Mouse (Mus musculus) embryonic facial prominence, embryonic 15.5 days (tissue): ENCODE measurements around the gene Sec24b. TPM values are rescaled to one million over a fixed set of nuclear protein-coding genes. Genes with fewer than 3 reads are reported as not detected.

Experiments
- ATAC-seq: fragments of 200-750 bp; cut with Nextera tagmentation; 2 replicates; pipeline ENCODE4 v1.8.0; 2017; ENCODE audit warnings: low read depth, moderate TSS enrichment; ENCODE audit not compliant: insufficient number of reproducible peaks, low FRiP score, low TSS enrichment
- H3K27ac ChIP-seq: fragments of 300-500 bp; sonication (generic); replicated peaks from 2 replicates; pipeline ENCODE4 v1.5.1; 2015; ENCODE audit warnings: mild to moderate bottlenecking, inconsistent platforms
- H3K27me3 ChIP-seq: fragments of 300-500 bp; sonication (generic); 2 replicates; pipeline ENCODE4 v1.6.1; 2015; ENCODE audit warnings: inconsistent platforms
- H3K36me3 ChIP-seq: fragments of 300-500 bp; sonication (generic); 2 replicates; pipeline ENCODE4 v1.6.1; 2015; ENCODE audit warnings: mild to moderate bottlenecking, inconsistent platforms
- H3K4me1 ChIP-seq: fragments of 300-500 bp; sonication (generic); 2 replicates; pipeline ENCODE4 v1.6.1; 2015; ENCODE audit warnings: inconsistent platforms
- H3K4me2 ChIP-seq: fragments of 300-500 bp; sonication (generic); replicated peaks from 2 replicates; pipeline ENCODE4 v1.6.1; 2015; ENCODE audit warnings: mild to moderate bottlenecking, inconsistent platforms
- H3K4me3 ChIP-seq: fragments of 300-500 bp; sonication (generic); replicated peaks from 2 replicates; pipeline ENCODE4 v1.5.1; 2015; ENCODE audit warnings: mild to moderate bottlenecking, inconsistent platforms
- H3K9ac ChIP-seq: fragments of 300-500 bp; sonication (generic); 2 replicates; pipeline ENCODE4 v1.6.1; 2015; ENCODE audit warnings: inconsistent platforms
- H3K9me3 ChIP-seq: fragments of 300-500 bp; sonication (generic); replicated peaks from 2 replicates; pipeline ENCODE4 v1.6.1; 2016; ENCODE audit warnings: inconsistent platforms
- WGBS: fragments of 180-500 bp; shearing (Covaris S2); methylation state at CpG from one replicate; pipeline ENCODE4 v1.1.7; 2015; 5-methylcytosine and 5-hydroxymethylcytosine counted together
- polyA plus RNA-seq: library from polyadenylated mRNA; unstranded; fragments of >200 nt; fragmentation: Nextera tagmentation; extraction: Ambion mirVana; gene quantifications from 2 replicates; pipeline ENCODE4 v1.2.1, GENCODE M21; 2015

Sec24b gene
- polyA plus RNA-seq, 1 experiment from 2014 or later, result 36.3 TPM

GRCm38 (mm10) chr3:129970529-129971515, 90.5 kb downstream of the Sec24b start:
- H3K4me1 ChIP-seq, result peaks cover 21% of the 10 kb centered on the region
- H3K4me2 ChIP-seq, result peak overlapping the region; percentile 99
- ATAC-seq, result peak; percentile 17; the same call in 1 of the 2 replicates
- H3K9ac ChIP-seq, result peak overlapping the region; percentile 54; the same call in 1 of the 2 replicates
- no peaks in the 10 kb centered on the region for H3K36me3 ChIP-seq
- 5% methylated on average over 19 of the region's 19 CpGs for WGBS
- H3K4me3 ChIP-seq, result peak overlapping the region; percentile 62
- peaks cover 19% of the 10 kb centered on the region for H3K27me3 ChIP-seq
- H3K27ac ChIP-seq, result 0 out of 2 replicates have a peak overlapping the region, but pooled peaks have one; percentile 7
- H3K9me3 ChIP-seq, result no peaks in the 10 kb centered on the region

- no peaks in the 10 kb centered on the region for H3K9me3 ChIP-seq
- under 1% methylated on average over 63 of the region's 63 CpGs for WGBS
- ATAC-seq, result peak; percentile 58
- peak within 1 kb of the TSS; percentile 99 for H3K4me2 ChIP-seq
- peaks cover 19% of the 10 kb centered on the region for H3K27me3 ChIP-seq
- H3K27ac ChIP-seq, result 0 out of 2 replicates have a peak within 1 kb of the TSS, but pooled peaks have one; percentile 34
- peaks cover 21% of the 10 kb centered on the region for H3K4me1 ChIP-seq
- no peaks in the 10 kb centered on the region for H3K36me3 ChIP-seq
- H3K4me3 ChIP-seq, result peak within 1 kb of the TSS; percentile 62
- peak within 1 kb of the TSS; percentile 54 for H3K9ac ChIP-seq
Observed at GRCm38 (mm10) chr3:129969432-129970395, 91.6 kb downstream of the Sec24b start, which contains the start of gene Mcub. Gene Mcub (minus strand): TSS chr3:129970206.

GRCm38 (mm10) chr3:129969031-129969430, 92.3 kb downstream of the Sec24b start:
- ATAC-seq, result no peak
- peak overlapping the region; percentile 62 for H3K4me3 ChIP-seq

GRCm38 (mm10) chr3:129967874-129968273, 93.5 kb downstream of the Sec24b start:
- Histone ChIP-seq H3K36me3 (no peaks in the 10 kb centered on the region), H3K9me3 (no peaks in the 10 kb centered on the region), H3K27ac (no peak overlapping the region), H3K9ac (no peak overlapping the region), H3K27me3 (peaks cover 19% of the 10 kb centered on the region), H3K4me1 (peaks cover 21% of the 10 kb centered on the region), H3K4me3 (no peak overlapping the region), H3K4me2 (no peak overlapping the region)
- no peak for ATAC-seq
- WGBS, result 78% methylated on average over 9 of the region's 9 CpGs

More at GRCm38 (mm10) chr3:129969031-129969430, 92.3 kb downstream of the Sec24b start:
- Histone ChIP-seq H3K9ac (no peak overlapping the region), H3K4me2 (peak overlapping the region; percentile 99), H3K36me3 (no peaks in the 10 kb centered on the region), H3K9me3 (no peaks in the 10 kb centered on the region), H3K27me3 (peaks cover 19% of the 10 kb centered on the region), H3K27ac (no peak overlapping the region), H3K4me1 (peaks cover 21% of the 10 kb centered on the region)
- 31% methylated on average over 10 of the region's 10 CpGs for WGBS

GRCm38 (mm10) chr3:129964681-129965080, 96.7 kb downstream of the Sec24b start:
- no peak overlapping the region for H3K9ac ChIP-seq
- no peak overlapping the region for H3K4me3 ChIP-seq
- no peaks in the 10 kb centered on the region for H3K9me3 ChIP-seq
- H3K4me1 ChIP-seq, result peaks cover 7% of the 10 kb centered on the region; the same call in 1 of the 2 replicates
- 86% methylated on average over 8 of the region's 8 CpGs for WGBS
- ATAC-seq, result no peak
- H3K27ac ChIP-seq, result no peak overlapping the region
- H3K4me2 ChIP-seq, result no peak overlapping the region
- H3K36me3 ChIP-seq, result no peaks in the 10 kb centered on the region
- peaks cover 13% of the 10 kb centered on the region for H3K27me3 ChIP-seq

- H3K36me3 ChIP-seq, result no peaks in the 10 kb centered on the region
- 0 out of 2 replicates have a peak, but pooled peaks cover 2% of the 10 kb centered on the region for H3K27me3 ChIP-seq
- no peak overlapping the region for H3K4me2 ChIP-seq
- H3K4me1 ChIP-seq, result no peaks in the 10 kb centered on the region
- no peaks in the 10 kb centered on the region for H3K9me3 ChIP-seq
- 76% methylated on average over 8 of the region's 8 CpGs for WGBS
- H3K4me3 ChIP-seq, result no peak overlapping the region
- ATAC-seq, result no peak
- no peak overlapping the region for H3K9ac ChIP-seq
- H3K27ac ChIP-seq, result no peak overlapping the region
Observed at GRCm38 (mm10) chr3:129962533-129962932, 98.8 kb downstream of the Sec24b start.

GRCm38 (mm10) chr3:129953296-129953695, 108.1 kb downstream of the Sec24b start:
- no peak overlapping the region for H3K27ac ChIP-seq
- no peak overlapping the region for H3K4me3 ChIP-seq
- H3K9me3 ChIP-seq, result no peaks in the 10 kb centered on the region
- no peak for ATAC-seq
- H3K36me3 ChIP-seq, result no peaks in the 10 kb centered on the region
- no peak overlapping the region for H3K4me2 ChIP-seq
- 86% methylated on average over 4 of the region's 4 CpGs for WGBS
- no peak overlapping the region for H3K9ac ChIP-seq
- no peaks in the 10 kb centered on the region for H3K4me1 ChIP-seq
- H3K27me3 ChIP-seq, result no peaks in the 10 kb centered on the region

- Histone ChIP-seq H3K4me2 (no peak overlapping the region), H3K36me3 (no peaks in the 10 kb centered on the region), H3K27me3 (no peaks in the 10 kb centered on the region), H3K4me3 (no peak overlapping the region), H3K27ac (no peak overlapping the region), H3K9me3 (no peaks in the 10 kb centered on the region), H3K4me1 (no peaks in the 10 kb centered on the region), H3K9ac (no peak overlapping the region)
- no peak for ATAC-seq
- WGBS, result 77% methylated on average over 5 of the region's 5 CpGs
Observed at GRCm38 (mm10) chr3:129949158-129949773, 112.1 kb downstream of the Sec24b start.

GRCm38 (mm10) chr3:129948359-129948758, 113.0 kb downstream of the Sec24b start:
- Histone ChIP-seq H3K27me3 (no peaks in the 10 kb centered on the region), H3K9me3 (no peaks in the 10 kb centered on the region), H3K9ac (no peak overlapping the region), H3K4me1 (no peaks in the 10 kb centered on the region), H3K4me3 (no peak overlapping the region), H3K36me3 (no peaks in the 10 kb centered on the region), H3K4me2 (no peak overlapping the region), H3K27ac (no peak overlapping the region)
- no peak for ATAC-seq
- 81% methylated on average over 5 of the region's 5 CpGs for WGBS

GRCm38 (mm10) chr3:129946217-129946914, 115.0 kb downstream of the Sec24b start:
- Histone ChIP-seq H3K9ac (no peak overlapping the region), H3K36me3 (no peaks in the 10 kb centered on the region), H3K9me3 (no peaks in the 10 kb centered on the region), H3K4me2 (no peak overlapping the region), H3K4me1 (no peaks in the 10 kb centered on the region), H3K27ac (no peak overlapping the region), H3K4me3 (no peak overlapping the region), H3K27me3 (no peaks in the 10 kb centered on the region)
- ATAC-seq, result no peak
- 76% methylated on average over 5 of the region's 5 CpGs for WGBS
